Mouse (Mus musculus) embryonic fibroblast, embryonic 13.5 days (primary cell): ENCODE data around the gene Maml3. TPM values are rescaled to one million over a fixed set of nuclear protein-coding genes. Genes with fewer than 3 reads are reported as not detected.

Source experiments
- H3K27ac ChIP-seq: 2 replicates; pipeline ENCODE4 v1.5.1; 2012; ENCODE audit warnings: low read length, control low read depth, inconsistent platforms; ENCODE audit not compliant: insufficient read depth
- H3K4me1 ChIP-seq: 2 replicates; pipeline ENCODE4 v1.6.1; 2011; ENCODE audit warnings: low read length; ENCODE audit not compliant: control insufficient read depth, insufficient read depth
- H3K4me3 ChIP-seq: 2 replicates; pipeline ENCODE4 v1.5.1; 2011; ENCODE audit warnings: mild to moderate bottlenecking, control low read depth, low read length; ENCODE audit not compliant: insufficient read depth
- CTCF ChIP-seq: IDR thresholded peaks from 2 replicates; pipeline ENCODE4 v1.5.1; 2011; ENCODE audit warnings: mild to moderate bottlenecking, control low read depth, low read length, moderate library complexity, borderline replicate concordance; ENCODE audit not compliant: insufficient read depth
- POLR2A ChIP-seq: IDR thresholded peaks from 2 replicates; pipeline ENCODE4 v1.6.1; 2011; ENCODE audit warnings: low read depth, mild to moderate bottlenecking, control low read depth, low read length, moderate library complexity
- polyA plus RNA-seq: library from polyadenylated mRNA; stranded (reverse); fragments of >200 nt; gene quantifications from 2 replicates; pipeline ENCODE4 v1.2.4, GENCODE M21; 2011; ENCODE audit warnings: low read depth; ENCODE audit not compliant: missing spikeins, insufficient read length

The Maml3 gene
- polyA plus RNA-seq, 1 experiment, result 2.2 TPM

DNA sequence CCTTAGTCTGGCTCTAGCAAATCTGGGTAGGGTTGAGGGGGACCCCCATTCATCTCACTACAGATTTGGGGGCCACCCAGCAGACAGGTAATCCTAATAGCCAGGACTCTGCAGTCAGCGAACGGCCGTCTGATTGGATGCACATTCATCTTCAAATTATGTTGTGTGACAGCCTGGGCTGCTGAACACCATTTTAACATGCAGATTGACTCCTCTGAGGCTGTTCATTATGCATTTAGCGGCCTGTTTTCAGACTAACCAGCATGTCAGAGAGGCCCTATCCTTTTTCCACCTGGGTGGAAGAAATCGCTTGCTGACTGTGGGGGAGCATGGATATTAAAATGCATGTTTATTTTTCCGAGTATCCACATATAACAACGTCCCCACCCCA, 355.5 kb downstream of the Maml3 start:
- no peak overlapping the region for H3K4me3 ChIP-seq
- peak overlapping the region; percentile 43 for H3K27ac ChIP-seq
- TF ChIP-seq CTCF (no peak), POLR2A (no peak)
- H3K4me1 ChIP-seq, result peaks cover 14% of the 10 kb centered on the region

DNA sequence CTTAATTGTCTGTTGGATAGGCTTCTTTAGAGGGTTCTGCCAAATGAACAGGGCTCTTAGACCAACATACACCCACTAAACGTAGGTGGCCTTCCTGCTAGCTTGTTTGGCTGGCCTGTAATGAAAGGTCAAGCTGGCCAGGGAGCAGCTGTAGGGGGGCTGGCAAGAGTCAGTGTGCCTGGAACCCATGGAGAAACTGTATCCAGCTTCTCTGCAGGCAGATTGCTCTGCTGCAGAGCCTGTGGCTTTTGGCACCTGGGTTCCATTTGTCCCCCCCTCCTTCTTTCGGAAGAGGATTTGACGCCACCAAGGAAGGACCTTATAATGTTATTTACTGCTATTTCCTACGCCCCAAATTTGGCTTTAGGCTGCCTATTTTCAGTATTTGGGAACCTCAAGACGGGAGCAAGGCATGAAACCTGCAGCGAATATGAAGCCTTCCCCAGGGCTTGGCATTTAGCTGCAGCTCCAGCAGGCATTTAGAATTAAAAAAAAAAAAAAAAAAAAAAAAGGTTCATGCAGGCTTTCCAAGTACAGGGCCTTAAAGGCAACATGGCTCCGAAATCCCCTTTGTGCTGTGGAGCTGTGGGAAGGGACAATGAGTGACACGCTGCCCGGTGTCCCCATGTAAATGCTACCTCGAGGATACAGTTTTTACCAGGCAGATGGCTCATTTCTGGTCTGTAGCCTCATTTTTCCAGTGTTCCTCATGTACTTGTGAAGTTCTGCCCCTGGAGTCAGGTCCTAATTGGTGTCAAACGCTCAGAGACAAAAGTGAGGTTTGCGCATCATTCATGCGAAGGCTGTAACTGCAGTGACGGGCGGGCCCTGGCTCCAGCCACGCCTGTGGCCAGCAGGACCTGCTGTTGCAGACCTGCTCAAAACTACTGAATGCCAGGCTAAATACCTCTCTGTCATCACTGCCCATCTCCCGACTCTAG, 356.2 kb downstream of the Maml3 start:
- no peak for TF ChIP-seq POLR2A
- TF ChIP-seq CTCF, result no peak
- 0 out of 2 replicates have a peak overlapping the region, but pooled peaks have one; percentile 43 for H3K27ac ChIP-seq
- H3K4me3 ChIP-seq, result no peak overlapping the region
- H3K4me1 ChIP-seq, result peaks cover 14% of the 10 kb centered on the region

DNA sequence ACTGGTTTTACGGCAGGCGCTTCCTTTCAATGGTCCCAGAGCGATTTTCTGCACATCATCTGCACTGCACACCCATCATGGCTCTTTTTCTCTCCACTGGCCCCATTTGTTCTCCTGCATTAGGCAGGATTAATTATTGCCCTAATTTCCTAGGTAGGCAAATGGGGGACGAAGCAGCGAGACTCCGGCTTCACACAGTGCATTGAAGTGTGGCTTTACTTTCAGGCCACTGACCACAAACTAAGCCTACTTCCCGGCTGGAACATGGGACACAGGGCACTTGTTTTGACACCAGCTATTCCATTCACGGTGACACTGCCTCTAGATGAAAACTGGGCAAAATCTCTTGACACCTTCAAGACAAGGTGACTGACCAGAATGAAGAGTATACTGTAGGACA, 358.1 kb downstream of the Maml3 start:
- Histone ChIP-seq H3K4me1 (peaks cover 14% of the 10 kb centered on the region), H3K27ac (no peak overlapping the region), H3K4me3 (no peak overlapping the region)
- no peak for TF ChIP-seq POLR2A
- no peak for TF ChIP-seq CTCF

DNA sequence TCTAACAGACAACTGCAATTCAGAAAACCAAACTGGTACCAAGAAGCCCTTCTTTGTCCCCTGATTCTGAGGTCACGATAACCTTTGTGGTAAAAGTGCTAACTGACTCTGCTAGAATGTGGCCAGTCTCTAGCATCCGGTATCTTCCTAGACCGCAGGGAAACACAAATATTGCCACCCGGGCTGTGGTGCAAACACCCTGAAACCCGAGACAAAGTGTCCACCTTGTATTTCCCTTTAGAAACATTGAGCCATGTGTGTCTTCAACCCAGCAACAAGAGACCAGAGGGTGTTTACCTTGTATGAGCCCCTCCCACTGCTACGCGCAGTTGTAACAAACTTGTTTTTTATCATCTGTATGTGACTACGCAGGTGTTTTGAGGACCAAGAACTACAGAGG, 359.7 kb downstream of the Maml3 start:
- no peak for TF ChIP-seq CTCF
- no peak for TF ChIP-seq POLR2A

DNA sequence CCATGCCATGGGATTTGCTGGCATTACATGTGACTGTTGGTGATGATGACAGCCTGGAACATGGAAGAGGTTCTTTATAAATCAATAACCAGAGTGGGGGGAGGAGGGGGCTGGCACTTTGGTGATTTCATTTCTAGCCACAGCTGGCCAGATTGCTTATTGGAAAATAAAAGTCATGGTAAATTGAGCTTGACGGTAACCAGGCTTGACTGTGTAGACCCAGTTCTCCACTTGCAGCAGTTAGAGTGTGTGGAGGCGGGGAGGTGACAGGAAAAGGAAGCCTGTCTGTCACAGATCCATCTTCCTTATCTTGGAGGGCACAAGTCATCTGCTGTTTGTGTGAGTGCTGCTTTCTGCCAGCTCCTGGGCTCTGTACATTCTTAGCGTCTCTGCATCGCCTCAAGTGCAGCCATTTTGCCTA, 360.5 kb downstream of the Maml3 start:
- Histone ChIP-seq H3K27ac (no peak overlapping the region), H3K4me3 (no peak overlapping the region), H3K4me1 (0 out of 2 replicates have a peak, but pooled peaks cover 2% of the 10 kb centered on the region)
- TF ChIP-seq POLR2A (no peak), CTCF (no peak)

More for the DNA sequence above, 359.7 kb downstream of the Maml3 start:
- Histone ChIP-seq H3K27ac (no peak overlapping the region), H3K4me1 (peaks cover 9% of the 10 kb centered on the region), H3K4me3 (no peak overlapping the region)

DNA sequence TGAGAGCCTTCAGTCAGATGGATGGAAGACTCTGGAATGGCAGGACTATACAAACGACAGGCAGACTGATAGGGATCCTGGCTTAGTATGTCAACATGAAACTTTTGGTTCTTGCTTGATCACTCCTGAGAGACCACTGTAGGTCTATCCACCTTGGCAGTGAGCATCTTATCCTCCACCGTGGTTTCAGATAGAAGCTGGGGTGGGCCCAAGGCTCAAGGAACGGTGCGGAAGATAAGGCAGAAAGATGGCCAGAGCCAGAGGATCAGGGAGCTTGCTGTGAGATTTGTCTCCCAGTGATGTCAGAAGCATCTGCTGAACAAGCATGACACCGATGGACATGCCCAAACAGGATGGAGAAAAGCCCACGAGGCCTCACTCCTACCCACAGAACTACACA, 362.5 kb downstream of the Maml3 start:
- no peak overlapping the region for H3K4me3 ChIP-seq
- no peaks in the 10 kb centered on the region for H3K4me1 ChIP-seq
- H3K27ac ChIP-seq, result no peak overlapping the region
- TF ChIP-seq CTCF (no peak), POLR2A (no peak)

DNA sequence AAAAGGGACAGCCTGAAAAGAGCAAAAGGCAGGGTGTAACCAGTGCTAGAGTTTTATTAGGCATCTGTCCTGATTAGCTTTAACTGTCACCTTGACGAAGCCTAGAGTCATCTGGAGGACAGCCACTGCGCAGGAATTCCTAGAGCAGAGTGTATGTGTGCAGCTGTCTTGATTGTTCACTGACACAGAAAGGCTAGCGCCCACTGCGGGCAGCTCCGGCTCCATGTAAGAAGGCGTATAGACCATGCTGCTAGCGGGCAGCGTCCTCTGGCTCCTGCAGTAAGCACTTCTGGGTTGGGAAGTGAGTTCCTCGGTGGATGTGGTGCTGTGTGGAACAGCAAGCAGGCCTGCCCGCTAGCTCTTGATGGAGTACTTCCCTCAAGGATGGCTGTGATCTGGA, 363.1 kb downstream of the Maml3 start:
- no peak overlapping the region for H3K27ac ChIP-seq
- no peaks in the 10 kb centered on the region for H3K4me1 ChIP-seq
- H3K4me3 ChIP-seq, result no peak overlapping the region
- TF ChIP-seq POLR2A, result no peak
- TF ChIP-seq CTCF, result no peak

DNA sequence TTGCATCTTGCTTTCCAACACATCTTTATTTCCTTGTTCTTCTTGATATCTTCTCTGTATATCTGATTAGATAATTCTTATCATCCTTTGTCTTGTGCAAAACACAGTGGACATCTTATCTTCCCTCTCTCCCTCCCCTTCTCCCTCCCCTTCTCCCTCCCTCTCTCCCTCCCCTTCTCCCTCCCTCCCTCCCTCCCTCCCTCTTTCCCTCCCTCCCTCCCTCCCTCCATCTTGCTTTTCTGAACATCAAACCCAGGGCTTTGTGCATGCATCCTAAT, 365.1 kb downstream of the Maml3 start:
- Histone ChIP-seq H3K4me3 (no peak overlapping the region), H3K4me1 (no peaks in the 10 kb centered on the region), H3K27ac (no peak overlapping the region)
- TF ChIP-seq CTCF (no peak), POLR2A (no peak)

DNA sequence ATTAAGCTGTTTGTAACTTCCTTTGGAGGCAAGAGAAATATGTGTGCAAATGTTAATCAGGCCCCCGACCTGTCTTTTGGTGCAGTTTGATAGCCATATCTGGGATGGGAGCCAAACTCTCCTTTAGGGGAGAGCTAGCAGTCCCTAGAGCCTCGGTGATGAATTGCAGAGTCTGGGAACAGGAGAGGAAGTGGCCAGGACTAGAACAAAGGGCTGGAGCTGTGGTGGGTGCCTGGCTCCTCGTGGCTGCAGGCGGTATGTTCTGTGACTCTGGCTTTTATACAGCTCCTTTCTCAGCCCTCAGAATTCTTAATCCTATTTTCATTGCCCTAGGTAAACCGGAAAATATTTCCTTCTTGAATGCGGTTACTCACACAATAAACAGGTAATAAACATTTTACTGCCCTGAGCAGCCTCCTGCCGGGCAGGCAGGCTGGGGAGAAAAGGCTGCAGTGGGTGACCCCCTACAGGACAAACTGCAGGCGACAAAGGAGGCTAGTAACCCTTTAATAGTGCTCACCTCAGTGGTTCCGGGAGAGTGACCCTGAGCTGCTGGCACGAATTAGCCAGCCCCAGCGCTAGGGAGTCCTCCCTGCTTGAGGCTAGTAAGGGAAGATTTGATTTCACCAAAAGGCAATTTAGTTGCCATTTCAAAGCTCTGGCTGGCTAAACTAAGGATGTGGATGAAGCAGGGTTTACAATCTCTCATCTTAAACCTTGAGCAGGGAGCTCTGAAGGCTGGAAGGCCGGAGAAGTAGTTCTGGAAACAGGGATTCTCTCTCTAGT, 365.6 kb downstream of the Maml3 start:
- H3K4me3 ChIP-seq, result no peak overlapping the region
- TF ChIP-seq CTCF (no peak), POLR2A (no peak)
- no peak overlapping the region for H3K27ac ChIP-seq
- no peaks in the 10 kb centered on the region for H3K4me1 ChIP-seq

DNA sequence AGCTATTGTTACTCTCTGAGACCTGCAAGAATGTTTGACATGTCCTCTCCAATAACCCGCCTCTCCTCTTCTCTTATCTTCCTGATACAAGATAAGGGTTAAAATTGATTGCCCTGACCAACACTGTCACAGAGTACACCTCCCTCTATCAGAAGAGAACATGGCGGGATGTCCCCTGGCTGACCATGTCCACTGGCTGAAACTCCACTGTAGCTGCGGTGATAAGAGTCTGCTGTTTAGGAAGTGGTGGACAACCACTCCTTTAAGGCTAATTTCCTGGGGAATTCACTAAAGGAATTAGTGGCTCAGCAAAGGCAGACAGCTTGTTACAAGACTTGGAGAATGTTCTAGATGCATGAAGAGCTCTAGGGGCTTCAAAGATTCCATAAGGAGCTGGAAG, 371.2 kb downstream of the Maml3 start:
- Histone ChIP-seq H3K27ac (no peak overlapping the region), H3K4me1 (no peaks in the 10 kb centered on the region), H3K4me3 (no peak overlapping the region)
- TF ChIP-seq CTCF (no peak), POLR2A (no peak)
